Mouse (Mus musculus): ENCODE data around the gene Tas2r121.
"Not testable (repeated sequence)": the region's sequence is repeated elsewhere in the genome, so short reads cannot be mapped to it uniquely, and the experiment has no call there.

Gene Tas2r121

DNA sequence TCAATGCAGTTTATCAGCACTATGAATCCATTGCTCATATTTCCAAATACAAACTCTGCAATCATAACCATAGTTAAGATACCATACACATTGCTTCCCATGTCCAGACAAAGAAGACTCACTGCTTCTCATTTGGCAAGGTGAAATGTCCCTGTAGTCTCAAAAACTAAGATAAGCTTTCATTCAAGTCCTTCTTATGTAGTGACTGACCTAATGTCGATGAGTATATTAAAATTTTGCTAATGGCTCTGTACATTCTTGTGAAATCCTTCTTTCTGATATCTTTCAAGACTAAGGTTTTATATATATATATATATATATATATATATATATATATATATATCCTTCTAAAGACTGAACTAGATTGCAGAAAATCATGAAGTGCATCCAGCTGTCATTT lies at the start of gene Tas2r121:
Tas2r121 (minus strand) TSS at position 101 of the 400 bp plus-strand sequence.
- no peak for DNase-seq

DNA sequence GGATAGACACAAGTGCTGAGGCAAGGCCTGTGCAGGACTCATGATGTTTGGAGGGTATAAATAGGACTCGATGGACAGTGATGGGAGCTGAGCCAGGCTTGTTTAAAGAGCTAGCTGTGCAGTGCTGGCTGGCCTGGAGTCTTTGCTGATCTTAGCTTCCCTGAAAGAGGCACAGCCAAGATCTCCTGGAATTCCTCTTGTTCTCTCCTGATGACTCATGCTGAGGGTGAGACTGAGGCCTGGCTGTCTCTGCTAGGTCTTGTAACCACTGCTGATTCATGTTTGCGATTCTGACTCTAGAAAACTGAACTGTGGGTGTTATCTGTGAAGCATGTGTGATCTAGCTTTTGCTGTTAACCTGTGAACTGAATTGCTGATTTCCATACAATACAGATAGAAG lies 49.4 kb upstream of the Tas2r121 start:
- DNase-seq, result no peak

DNA sequence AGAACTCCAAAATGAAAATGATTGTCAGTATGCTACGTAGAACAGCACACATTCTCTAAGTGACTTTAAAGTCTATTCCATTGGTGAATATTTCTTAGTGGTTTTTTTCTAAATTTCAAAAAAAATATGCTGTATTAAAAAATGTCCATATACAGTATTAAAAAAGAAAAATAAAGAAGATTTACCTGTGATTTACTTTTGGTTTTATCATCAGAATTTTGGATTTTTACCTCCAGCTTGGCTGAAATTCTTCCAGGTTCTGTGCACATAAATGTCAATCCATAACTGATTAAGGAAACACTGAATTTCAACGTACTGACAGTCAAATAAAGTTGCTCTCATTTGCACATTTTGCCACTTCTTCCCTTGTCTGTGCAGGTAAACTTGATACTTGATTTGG lies 37.1 kb upstream of the Tas2r121 start, which contains the start of gene Tas2r115:
Tas2r115 (minus strand) TSS at position 101 of the 400 bp plus-strand sequence.
- DNase-seq, result no peak

DNA sequence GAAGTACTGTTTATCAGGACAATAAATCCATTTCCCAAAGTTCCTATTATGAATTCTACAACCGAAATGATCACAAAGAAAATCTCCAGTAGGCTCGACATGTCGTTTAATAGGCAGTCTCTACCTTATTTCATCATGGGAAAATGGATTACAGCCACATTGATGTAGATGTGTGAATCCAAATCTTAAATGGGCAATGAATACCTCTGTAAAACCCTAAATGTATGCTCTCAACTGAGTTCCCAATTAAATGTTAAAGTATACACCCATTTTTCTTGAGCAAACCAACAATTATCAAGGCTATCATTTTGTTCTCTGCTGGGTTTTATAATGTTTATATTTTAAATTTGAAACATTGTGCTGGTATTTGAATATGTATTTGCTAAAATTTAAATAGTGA lies 11.0 kb upstream of the Tas2r121 start, which contains the start of gene Tas2r122:
Tas2r122 (minus strand) TSS at position 101 of the 400 bp plus-strand sequence.
- DNase-seq, result no peak

DNA sequence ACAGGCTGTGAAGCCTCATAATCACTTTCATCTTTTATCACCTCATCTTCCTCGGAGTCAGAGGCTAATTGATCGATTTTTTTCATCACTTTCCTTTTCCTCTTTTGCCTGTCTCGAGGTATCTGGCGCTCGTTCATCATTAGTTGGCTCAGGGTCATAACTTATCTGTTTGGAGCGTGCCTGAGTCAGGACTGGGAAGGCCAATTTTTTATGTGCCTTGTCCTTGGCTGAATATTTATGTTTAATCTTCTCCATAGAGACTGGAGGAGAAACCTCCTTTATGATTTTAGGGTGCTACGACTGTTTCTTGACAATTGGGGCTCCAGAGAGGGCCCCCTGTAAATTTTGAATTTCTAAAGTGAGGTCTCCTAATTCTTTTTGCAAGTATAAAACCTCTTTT lies 9.2 kb downstream of the Tas2r121 start:
- DNase-seq, result not testable (repeated sequence)

DNA sequence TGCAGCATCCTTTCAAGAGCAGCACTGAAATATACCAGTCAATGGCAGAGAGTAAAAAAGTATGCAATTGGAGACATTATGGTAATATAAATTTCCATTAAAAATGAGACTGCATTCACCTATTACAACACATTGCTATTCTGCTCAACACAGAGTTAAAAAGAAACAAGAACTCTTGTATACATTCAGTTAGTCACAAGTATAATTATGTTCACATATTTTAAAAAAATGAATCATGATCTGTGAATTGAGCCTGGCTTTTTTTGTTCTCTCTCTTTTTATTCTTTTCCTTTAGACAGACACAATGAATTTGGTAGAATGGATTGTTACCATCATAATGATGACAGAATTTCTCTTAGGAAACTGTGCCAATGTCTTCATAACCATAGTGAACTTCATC lies 44.2 kb downstream of the Tas2r121 start, which contains the start of gene Tas2r120:
Tas2r120 (plus strand) TSS at position 301 of the 400 bp plus-strand sequence.
- DNase-seq, result no peak

DNA sequence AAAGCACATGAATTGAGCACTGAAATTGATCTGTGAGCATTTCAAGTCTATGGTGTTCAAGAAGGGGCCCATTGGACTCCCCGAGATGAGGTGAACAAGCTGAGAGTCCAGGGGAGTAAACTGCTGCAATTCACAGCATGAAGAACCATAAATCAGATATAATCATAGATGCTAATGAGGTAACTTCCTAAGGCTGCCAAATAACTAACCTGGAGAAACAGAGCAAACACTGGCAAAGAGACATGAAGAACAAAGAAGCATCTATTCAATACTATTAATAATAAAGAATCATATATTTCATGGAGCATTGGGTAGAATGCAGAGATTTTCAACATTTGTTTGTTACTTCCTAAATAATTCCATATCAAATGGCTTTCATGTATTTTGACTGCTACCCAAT lies 49.4 kb downstream of the Tas2r121 start, which contains the start of gene A630073D07Rik:
A630073D07Rik (minus strand) TSS at position 101 of the 400 bp plus-strand sequence.
- no peak for DNase-seq

Data from thymus, adult 18-20 months (tissue).